Mouse (Mus musculus): ENCODE results near the gene Cdkl5.

The Cdkl5 gene

GRCm38 (mm10) chrX:160919022-160919637 is 75.4 kb downstream of the Cdkl5 start:
- in situ Hi-C loops (cut with MboI, MseI) = no loop called here

- in situ Hi-C loops (cut with MboI, MseI) = no loop called here
These were observed 87.6 kb downstream of the Cdkl5 start, which contains the start of gene Gja6 for GRCm38 (mm10) chrX:160906952-160907351. TSS of gene Gja6 (minus strand) at chrX:160907052.

DNA sequence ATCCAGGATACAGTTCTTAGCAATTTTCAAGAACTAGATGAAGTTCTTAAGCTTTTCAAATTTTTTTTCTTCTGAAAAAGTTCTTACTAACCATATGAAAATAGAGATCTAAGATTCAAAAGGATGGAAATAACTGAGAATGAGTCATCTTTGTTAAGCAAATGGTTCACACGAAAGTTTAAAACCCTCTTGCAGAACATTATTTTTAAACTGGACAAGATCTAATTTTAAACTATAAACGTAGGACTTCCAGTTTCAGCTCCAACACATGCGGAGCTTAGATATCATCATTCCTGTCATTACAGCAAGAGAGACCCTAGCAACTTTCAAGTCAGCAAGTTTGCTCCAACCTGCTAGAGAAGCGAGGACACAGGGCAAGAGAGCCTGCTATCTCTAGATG is 88.0 kb downstream of the Cdkl5 start:
- in situ Hi-C loops (cut with MboI, MseI) = no loop called here

DNA sequence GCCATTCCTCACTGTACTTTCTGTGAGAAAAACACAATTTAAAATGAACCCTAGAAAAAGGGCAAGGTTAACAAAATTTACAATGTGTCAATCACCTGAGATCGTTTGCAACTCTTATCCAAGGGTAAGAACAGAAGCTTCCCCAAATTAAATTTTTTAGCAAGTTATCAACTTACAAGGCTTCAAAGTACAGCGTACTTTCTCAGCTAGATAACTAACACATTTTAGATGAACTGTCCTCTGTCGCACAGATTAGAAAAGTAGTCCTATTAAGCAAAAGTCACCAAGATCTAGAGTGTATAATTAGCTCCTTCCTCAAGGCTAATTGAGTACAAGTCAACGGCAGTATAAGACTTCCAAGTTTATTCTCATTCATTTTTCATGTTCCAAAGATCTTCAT is 88.6 kb downstream of the Cdkl5 start:
- in situ Hi-C loops (cut with MboI, MseI) = no loop called here

GRCm38 (mm10) chrX:160905041-160905678 is 89.3 kb downstream of the Cdkl5 start:
- in situ Hi-C loops (cut with MboI, MseI) = no loop called here

GRCm38 (mm10) chrX:160901118-160901517 is 93.4 kb downstream of the Cdkl5 start:
- in situ Hi-C loops (cut with MboI, MseI) = no loop called here

- in situ Hi-C loops (cut with MboI, MseI) = no loop called here
These were observed 102.4 kb downstream of the Cdkl5 start for GRCm38 (mm10) chrX:160892077-160892476.

DNA sequence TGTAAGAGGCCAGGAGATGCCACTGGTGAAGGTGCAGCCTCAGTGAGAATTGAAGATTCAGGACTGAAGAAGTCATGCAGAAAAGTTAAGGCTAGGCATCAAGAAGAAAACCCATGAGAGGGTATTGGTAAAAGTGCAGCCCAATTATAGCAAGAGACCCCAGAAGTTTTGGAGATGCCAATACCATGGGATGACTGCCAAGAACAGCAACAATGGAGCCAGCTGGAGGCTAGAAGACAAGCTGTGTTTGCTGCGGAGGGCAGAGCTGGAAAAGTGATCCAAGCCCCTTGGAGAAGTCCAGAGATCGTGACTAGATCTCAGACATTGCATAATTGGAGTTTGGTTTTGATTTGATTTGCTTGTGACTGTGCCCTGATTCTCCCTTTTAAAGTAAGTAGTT is 108.2 kb downstream of the Cdkl5 start:
- in situ Hi-C loops (cut with MboI, MseI) = no loop called here

DNA sequence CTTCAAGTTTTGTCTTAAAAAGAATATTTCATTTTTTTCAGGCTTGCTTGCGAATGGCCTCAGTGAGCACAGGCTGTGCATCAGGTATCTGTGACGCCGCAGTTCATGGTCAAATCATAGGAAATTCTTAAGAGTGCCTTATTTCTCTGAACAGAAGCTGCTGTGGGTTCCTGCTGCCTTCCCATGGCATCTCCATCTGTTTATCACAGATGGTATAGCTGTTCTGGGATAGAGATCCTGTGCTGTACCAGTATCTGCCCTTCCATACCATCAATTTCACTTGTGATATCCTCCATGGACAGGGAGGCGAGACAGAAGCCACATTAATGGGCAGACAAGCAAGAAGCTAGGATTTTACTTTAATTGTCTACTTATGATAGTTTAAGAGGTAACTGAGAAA is 127.9 kb downstream of the Cdkl5 start:
- in situ Hi-C loops (cut with MboI, MseI) = no loop called here

DNA sequence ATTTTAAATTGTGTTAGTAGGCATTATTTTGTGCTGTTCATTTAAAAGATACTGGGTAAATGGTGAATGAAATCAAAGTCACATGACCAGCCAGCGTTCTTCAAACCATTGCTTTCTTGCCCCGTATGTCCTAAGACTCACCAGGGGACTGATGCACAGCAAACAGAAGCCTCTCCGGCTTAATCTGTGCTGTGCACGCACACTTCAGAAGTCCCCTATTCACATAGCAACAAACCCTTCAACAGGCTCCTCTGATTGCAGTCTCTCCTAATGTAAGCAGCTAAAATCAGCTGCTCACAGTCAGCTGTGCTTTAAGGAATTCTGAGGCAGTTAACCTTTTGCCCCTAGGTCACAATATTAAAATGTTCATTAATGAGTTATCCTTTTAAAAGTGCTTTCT is 129.5 kb downstream of the Cdkl5 start:
- in situ Hi-C loops (cut with MboI, MseI) = no loop called here

DNA sequence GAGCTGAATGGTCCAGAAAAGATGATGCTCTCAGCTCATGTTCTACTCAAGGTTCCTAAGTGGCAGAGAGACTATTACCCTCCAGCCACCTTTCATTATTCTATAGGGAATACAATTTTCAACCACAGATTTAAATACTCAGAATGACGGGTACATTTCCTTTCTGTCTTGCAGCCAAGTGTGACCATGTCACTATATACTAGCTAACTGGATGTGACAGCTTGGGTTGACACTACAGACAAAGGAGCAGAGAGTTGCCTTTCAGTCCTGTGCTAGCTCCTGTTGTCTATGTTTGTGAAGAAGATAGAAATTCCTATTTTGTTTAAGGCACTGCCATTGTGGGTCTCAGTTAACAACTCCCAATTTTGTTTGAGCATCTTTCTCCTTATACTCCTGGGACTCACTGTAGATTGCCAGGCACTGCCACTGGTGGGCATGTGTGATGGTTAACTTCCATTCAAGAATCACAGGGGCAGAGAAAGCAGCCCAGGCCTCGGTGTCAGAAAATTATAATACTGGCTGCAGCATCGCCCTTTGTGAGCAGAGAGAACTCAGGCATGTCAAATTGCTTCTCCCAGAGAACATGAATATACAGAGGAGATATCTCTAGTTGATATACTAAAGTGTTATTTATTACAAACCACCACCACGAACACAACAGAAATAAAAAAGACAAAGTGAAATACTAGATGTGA is 130.7 kb downstream of the Cdkl5 start:
- in situ Hi-C loops (cut with MboI, MseI) = no loop called here

GRCm38 (mm10) chrX:160808226-160808625 is 186.3 kb downstream of the Cdkl5 start:
- in situ Hi-C loops (cut with MboI, MseI) = loop anchor here (25.0 kb wide), 1 partner anchor 779 kb away; no protein-coding TSS in a partner anchor

DNA sequence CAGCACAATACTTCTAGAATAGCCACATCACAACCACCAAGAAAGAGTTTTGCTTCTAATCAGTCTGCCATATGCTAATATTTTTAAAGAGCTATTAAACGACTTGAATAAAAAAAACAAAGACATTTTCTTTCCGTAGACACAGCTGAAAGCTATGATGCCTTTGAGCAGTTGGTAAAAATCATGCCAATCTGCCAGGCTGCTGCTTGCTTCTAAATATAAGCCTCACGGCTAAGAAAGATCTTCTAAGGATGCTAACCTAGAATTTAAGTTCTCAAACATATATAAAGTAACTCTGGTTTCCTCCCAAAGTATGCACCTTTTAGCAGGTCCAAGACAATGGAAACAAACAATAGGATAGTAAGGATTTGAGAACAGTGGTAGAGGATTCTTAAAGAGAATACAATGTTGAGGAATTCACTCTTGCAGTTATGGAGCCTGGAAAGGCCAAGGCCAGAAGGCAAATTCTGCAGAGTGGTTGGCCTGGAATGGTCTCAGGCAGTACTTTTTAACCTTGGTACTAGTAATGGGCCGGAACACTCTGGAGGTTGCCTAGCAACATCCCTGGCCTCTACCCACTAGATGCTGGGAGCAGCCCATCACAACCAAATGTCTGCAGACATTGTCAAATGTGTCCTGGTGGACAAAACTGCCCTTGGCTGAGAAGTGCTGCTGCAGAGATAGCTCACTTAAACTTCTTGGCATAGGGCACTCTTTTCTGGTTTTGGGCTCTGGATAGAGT is 189.9 kb downstream of the Cdkl5 start:
- in situ Hi-C loops (cut with MboI, MseI) = loop anchor here (25.0 kb wide), 1 partner anchor 783 kb away; no protein-coding TSS in a partner anchor

DNA sequence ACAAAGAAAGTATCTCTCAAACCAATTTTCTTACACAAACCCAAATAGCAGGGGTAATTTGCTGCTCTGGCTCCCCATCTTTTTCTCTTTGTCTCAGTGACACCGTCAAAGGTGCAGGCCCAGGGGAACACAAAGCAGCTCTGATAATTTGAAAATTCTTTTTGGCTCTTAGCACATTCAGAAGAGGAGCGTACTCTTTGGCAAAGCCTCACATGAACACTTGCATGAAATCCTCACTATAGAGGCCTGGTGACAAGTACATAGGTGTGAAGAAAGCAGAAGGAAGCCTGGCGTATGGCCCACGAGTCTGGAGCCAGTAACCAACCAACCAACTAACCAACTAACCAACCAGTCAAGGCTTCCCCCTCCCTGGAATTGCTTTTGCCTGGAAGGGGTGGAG is 199.6 kb downstream of the Cdkl5 start:
- in situ Hi-C loops (cut with MboI, MseI) = no loop called here

DNA sequence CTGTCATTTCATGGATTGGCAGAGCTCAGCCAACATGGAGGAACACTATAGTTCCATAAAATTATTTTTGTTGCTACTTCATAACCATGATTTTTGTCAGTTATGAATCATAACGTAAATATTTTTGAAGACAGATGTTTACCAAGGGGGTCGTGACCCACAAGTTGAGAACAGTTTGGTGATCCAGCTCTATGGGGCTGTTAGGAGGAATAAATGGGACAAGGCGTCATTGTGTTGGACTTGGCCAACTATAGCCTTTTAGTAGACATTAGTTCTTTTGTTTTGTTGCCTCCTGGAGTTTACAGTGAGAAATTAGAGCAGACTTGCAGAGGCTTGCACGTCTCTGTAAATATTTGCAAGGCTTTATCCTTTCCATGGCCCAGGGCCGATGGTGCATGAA is 212.2 kb downstream of the Cdkl5 start:
- in situ Hi-C loops (cut with MboI, MseI) = no loop called here

GRCm38 (mm10) chrX:160773033-160773432 is 221.5 kb downstream of the Cdkl5 start:
- in situ Hi-C loops (cut with MboI, MseI) = no loop called here

GRCm38 (mm10) chrX:160769622-160770021 is 224.9 kb downstream of the Cdkl5 start:
- in situ Hi-C loops (cut with MboI, MseI) = loop anchor here (10.0 kb wide), 1 partner anchor 255 kb away; no protein-coding TSS in a partner anchor

DNA sequence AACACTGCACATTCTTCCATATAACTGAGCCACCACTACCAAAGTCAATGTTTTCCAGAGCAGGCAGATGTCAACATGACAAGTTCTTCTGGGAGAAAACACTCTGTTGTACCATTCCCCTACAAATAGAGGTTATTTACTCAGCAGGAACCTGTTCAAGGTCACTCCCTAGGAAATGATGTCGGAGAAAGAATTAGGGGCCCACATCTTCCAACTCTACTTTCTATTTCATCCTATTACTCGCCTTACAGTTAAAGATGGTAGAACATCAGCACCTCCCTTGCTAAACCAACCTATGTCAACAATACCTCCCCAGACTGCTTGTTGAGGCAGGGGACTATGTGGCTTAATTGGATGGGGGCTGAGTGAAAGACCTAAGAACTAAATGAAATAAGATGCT is 226.8 kb downstream of the Cdkl5 start, which contains the start of gene Rs1:
Rs1 (plus strand) TSS at position 301 of the 400 bp plus-strand sequence.
- in situ Hi-C loops (cut with MboI, MseI) = loop anchor here (10.0 kb wide), 1 partner anchor 257 kb away; no protein-coding TSS in a partner anchor

GRCm38 (mm10) chrX:160766233-160766616 is 228.3 kb downstream of the Cdkl5 start:
- in situ Hi-C loops (cut with MboI, MseI) = loop anchor here (10.0 kb wide), 1 partner anchor 259 kb away; no protein-coding TSS in a partner anchor

DNA sequence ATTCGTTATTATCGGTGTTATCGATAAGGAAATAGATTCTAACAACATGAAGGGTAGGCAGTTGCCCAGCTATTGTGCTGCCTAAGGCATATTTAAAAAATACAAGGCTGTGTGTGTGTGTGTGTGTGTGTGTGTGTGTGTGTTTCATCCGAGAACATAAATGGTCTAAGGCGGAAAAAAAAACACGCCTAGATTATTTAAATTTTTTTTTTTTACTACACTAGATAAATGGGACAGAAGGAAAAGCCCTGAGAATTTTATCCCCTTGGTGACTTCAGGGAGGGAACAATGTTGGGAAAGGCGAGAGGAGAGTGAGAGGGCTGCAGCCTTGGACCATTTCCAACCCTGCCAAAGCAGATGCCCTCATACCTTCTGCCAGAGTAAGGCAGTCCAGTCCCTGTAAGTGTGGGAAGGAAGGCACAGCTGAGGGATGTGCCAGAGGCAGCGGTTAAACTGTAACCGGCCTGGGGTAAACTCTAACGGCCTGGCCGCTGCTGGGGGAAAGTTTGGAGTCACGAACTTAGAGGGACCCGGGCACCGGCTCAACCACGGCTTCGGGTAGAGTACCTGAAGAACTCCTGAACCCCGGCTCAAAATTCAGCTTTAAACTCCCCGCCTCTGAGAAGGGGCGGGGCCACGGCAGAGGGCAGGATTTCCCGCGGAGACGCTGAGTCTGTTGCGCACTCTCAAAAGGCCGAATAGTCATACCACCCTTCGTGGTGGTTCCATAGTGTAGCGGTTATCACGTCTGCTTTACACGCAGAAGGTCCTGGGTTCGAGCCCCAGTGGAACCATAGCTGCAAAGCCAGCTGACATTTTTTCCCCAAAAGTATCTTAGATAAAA is 228.9 kb downstream of the Cdkl5 start:
- in situ Hi-C loops (cut with MboI, MseI) = loop anchor here (10.0 kb wide), 1 partner anchor 259 kb away; no protein-coding TSS in a partner anchor

DNA sequence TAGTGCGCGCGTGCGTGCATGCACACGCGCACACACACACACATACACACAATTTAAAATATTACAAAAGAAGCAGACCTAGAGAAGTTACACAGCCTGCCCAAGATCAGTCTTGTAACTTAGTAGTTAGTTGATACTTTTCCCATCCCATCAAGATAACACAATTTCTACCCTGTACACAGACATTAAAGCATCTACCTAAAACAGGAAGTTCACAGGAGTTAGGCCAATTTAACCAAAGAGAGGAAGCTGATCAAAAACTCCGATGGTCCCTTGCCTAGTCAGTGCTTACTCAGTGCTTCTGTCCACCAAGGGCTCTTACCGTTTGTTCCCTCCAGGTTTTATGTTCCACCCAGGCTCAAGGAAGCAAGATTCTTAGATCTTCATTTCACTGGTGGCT is 243.7 kb downstream of the Cdkl5 start:
- in situ Hi-C loops (cut with MboI, MseI) = no loop called here
